Mouse (Mus musculus): ENCODE results near the gene Ints14.
A peak's percentile ranks its signal among the peaks of the same experiment; 100 is the strongest.
"Not testable (repeated sequence)": the region's sequence is repeated elsewhere in the genome, so short reads cannot be mapped to it uniquely, and the experiment has no call there.

The Ints14 gene

DNA sequence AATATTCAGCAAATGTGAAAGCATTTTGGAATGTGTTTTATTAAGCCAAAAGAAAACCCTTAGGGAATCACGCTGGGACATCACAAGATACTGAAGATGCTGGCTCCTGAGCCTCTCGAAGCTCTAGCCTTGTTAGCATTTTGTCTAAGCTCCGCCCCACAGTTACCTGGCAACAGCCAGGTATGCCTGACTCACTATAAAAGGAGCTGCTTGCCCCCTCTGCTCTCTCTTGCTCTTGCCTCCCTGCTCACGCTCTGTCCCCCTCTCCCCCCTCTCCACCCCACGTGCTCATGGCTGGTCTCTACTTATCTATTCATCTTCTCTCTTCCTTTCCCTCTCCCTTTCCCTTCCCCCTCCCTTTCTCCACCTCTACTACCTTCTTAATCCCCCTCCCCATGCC is 8.7 kb upstream of the Ints14 start:
- peak; percentile 37 for DNase-seq (ENCODE audit: low read depth, low spot score)

DNA sequence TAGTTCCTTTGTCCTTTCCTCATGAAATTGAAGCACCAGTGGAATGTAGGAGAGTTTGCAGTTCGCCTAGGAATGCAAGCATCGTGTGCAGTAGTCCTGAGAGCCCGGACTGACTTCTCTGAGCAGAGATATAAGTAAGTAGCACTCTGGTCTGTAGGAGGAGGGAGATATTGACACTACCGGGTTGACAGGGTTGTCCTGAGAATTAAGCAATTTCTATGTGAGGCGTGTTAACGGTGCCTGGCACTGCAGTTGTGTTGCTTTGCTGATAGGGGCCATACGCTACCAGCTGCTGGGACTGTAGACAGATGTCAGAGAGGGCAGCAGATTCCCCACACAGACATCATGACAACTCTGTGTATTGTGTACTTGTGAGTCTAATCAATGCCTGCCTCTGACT is 7.5 kb upstream of the Ints14 start:
- no peak for DNase-seq (ENCODE audit: low read depth, low spot score)

DNA sequence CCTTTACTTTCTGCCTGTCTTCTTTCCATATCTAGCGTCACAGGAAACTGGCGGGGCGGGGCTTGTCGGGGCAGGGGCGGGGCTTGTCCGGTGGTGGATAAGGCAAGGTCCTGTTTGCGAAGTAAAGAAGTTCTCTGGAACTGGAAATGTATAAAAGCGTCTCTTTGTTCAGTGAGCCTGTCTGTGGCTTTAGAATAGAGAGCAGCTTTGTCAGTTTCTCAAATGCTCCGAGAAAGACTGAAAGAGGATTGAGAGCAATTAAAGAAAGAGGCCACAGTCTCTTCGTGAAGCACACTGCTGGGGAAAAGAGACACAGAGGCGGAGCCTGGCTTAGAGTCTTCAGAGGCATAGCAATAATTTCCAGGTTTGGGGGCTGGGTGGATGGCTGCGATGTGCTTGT is 4.4 kb upstream of the Ints14 start:
- DNase-seq (ENCODE audit: low read depth, low spot score), result peak; percentile 63

DNA sequence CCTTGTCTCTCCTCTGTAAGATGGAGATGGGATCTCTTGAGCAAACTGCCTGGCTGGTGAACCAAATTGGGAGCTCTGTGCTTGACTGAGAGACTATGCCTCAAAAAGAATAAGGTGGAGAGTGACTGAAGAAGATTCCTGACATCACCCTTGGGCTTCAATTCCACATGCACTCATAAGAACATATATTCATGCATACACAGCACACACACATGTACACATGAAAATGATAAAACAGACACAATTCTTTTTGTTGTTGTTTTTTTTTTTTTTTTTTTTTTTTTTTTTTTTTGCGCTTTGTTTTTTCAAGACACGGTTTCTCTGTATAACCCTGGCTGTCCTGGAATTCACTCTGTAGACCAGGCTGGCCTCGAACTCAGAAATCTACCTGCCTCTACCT is 3.4 kb upstream of the Ints14 start:
- no peak for DNase-seq (ENCODE audit: low read depth, low spot score)

DNA sequence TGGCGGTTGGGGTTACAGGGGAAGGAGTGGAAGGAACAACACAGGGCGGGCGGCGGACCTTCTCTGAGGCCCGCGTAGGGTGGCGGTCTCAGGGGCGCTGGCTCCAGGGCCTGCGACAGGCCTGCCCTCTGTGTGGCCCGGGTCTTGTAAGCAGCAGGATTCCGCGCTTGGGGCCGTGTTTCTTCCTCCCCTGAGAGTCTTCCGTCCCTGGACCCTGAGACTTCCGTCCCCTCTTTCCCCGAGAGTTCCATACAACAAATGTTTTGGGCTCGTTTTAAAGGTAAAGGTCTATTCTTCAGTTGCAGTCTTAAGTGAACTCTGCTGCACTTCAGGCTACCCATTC is 244 bp downstream of the Ints14 start:
- no peak for DNase-seq (ENCODE audit: low read depth, low spot score)

DNA sequence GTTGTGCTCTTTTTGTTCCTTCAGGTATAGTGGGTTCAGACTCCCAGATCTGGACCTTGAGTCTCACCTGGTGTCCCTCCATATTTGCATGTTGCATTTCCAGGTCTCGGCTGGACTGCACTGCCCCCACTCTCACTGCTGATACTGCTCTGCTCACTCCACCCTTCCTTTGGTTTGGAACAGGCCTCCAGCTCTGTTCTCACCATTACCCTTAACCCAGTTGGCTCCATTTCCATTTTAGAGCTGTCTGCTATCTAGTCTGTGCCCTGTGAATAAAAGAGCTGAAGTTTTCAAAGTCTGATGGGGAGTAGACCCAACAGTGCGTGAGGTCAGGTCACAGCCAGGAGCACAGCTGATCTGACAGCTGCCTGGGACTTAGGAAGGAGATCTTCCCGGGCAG is 19.8 kb downstream of the Ints14 start:
- DNase-seq (ENCODE audit: low read depth, low spot score), result no peak

DNA sequence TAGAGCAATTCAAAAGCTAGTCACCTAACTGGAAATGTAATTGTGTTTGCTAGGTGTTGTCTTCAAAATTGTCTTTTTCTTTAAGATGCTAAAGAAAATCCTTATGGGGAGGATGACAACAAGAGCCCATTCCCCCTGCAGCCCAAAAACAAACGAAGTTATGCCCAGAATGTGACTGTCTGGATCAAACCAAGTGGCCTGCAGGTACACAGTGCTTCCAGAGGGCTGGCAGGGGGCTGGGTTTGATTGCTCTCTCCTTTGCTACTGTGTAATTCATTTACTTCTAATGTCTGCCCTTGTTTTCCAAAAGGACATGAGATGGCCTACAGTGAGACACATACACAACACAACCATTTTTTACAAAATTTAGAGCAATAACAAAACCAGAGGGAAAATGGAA is 21.2 kb downstream of the Ints14 start:
- DNase-seq (ENCODE audit: low read depth, low spot score), result no peak

DNA sequence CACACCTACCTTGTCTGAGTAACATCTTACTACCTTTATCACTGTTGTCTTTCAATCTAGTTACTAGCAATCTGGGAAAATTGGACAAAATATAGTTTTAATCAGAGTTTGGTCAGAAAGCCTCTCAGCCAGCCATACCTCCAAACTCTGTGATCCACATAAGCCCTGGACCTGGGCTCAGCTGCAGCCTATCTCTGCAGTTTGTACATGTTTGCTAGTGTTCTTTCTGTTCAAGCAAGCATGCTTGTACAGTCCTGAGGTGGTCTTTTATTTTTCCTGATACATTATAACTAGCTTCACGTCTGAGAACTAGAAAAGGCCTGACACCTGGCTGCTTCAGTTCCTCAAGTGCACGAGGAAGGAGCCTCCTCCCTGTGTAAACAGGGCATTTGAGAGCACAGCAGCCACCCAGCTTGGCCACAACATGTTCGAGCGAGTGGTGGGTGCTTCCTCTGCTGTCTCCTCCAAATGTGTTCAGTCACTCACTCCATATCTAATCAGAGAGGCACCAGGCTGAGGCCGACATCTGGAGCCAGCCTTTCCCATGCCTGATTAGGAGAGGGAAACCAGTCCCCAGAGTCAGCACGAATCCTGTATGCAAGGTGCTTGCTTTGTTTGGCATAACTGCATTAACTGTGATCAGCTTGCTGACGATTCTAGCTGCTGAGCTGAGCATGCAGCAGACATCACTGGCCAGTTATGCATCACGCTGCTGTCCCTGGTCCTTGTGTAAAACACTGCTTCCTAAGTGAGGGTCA is 24.5 kb downstream of the Ints14 start:
- no peak for DNase-seq (ENCODE audit: low read depth, low spot score)

DNA sequence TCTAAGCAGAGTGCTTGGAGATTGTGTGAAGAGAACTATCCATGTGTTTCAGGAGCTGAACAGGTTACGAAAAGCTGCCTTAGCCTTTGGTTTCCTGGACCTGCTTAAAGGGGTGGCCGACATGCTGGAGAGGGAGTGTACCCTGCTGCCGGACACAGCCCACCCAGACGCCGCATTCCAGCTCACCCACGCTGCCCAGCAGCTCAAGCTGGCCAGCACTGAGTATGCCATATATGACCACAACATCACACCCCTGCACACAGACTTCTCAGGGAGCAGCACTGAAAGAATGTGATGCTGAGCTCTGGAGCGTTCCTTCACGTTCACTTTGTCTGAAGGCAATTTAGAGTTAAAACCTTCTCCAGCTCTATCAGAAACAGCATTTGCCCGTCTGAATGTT is 25.1 kb downstream of the Ints14 start:
- no peak for DNase-seq (ENCODE audit: low read depth, low spot score)

DNA sequence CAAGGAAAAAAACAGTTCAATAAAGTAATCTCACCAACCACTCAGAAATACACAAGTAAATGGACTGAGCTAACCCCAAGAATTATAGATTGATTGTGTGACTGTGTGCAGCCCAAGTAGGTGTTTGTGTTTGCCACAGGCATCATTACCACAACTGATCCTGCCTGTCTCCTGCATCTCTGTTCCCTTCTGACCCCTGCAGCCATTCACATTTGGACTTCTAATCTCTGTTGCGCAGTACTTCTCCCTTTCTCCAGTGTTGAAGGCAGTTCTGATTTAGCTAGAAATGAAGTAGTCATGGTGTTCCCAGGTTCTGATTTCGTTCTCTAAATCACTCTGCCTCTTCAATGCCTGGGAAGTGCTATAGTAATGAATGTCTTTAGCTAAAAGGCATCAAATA is 26.9 kb downstream of the Ints14 start:
- no peak for DNase-seq (ENCODE audit: low read depth, low spot score)

DNA sequence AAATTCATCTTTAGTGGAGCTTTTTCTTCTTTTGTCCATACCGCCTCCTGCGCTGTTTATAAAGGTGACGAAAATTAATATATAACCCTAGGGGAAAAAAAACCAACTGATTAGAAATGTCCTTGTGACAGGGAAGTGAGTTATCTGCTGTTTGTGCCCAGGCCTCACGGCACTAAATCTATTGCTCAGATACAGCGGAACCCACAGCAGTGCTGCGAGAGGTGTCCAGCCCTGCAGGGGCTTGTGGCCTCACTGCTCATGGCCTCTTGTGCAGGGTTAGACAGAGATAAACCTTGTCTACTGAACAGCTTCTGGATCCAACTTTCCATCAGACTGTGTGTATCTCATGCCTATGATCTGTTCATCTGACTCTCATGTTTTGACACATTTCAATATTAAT is 27.7 kb downstream of the Ints14 start:
- DNase-seq (ENCODE audit: low read depth, low spot score), result no peak

GRCm38 (mm10) chr9:64990291-64990690 is 29.6 kb downstream of the Ints14 start:
- no peak for DNase-seq (ENCODE audit: low read depth, low spot score)

- not testable (repeated sequence) for DNase-seq (ENCODE audit: low read depth, low spot score)
Observed at GRCm38 (mm10) chr9:64995464-64995863, 34.8 kb downstream of the Ints14 start.

DNA sequence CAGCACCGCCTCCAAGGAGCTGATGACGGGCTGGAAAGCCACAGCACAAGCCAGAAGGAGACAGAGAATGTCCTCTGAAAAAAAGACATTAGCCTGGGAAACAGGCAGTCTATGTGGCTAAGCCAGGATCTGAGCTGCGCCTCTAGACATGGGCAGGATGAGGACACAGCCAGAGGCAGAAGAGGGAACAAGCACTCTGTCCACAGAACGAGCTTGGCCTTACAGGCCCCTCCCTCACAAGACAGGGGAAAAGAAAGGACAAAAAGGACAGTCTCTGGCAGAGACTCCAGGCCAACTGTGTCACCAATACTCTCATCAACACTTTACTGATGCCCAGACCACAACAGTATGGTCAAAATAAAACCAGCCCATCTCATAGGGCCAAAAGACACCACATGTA is 40.8 kb downstream of the Ints14 start:
- DNase-seq (ENCODE audit: low read depth, low spot score), result no peak

DNA sequence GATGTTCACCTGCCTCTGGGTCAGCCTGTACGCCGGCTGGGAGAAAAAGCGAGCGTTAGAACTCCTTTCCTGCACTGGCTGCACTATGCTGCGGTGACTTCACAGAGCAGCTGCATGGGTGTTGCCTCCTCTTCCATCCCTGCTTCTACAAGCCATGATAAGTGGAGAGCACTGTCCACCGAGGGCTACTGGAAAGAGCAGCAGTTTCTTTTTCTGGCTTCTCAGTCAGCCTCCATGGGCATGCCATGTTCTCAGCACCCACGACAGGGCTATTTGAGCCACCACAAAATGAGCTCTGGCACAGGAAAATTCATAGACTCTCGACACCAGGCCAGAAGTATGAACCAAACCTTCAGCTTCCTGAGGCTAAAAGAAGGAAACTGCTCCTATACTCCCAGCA is 45.0 kb downstream of the Ints14 start:
- DNase-seq (ENCODE audit: low read depth, low spot score), result no peak

DNA sequence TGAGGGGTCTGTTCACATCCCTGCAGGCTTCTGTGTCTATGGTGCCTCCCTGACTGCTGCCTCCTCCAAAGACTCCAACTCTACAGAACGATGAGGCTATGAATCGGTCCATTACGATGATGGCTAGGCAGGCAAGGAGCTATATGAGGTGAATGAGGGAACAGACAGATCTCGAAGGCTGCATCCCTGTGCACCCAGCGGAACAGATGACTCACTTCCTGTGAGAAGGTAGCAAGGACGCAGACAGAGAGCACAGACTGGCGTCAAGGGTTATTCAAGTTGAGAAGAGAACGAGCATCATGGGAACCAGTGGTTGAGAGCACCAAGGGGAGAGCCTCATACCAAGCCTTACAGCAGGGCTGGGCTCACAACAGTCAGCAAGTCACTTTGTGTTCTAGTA is 49.9 kb downstream of the Ints14 start:
- DNase-seq (ENCODE audit: low read depth, low spot score), result peak; percentile 21

- peak; percentile 62 for DNase-seq (ENCODE audit: low read depth, low spot score)
Observed at GRCm38 (mm10) chr9:65011304-65011703, 50.6 kb downstream of the Ints14 start.

DNA sequence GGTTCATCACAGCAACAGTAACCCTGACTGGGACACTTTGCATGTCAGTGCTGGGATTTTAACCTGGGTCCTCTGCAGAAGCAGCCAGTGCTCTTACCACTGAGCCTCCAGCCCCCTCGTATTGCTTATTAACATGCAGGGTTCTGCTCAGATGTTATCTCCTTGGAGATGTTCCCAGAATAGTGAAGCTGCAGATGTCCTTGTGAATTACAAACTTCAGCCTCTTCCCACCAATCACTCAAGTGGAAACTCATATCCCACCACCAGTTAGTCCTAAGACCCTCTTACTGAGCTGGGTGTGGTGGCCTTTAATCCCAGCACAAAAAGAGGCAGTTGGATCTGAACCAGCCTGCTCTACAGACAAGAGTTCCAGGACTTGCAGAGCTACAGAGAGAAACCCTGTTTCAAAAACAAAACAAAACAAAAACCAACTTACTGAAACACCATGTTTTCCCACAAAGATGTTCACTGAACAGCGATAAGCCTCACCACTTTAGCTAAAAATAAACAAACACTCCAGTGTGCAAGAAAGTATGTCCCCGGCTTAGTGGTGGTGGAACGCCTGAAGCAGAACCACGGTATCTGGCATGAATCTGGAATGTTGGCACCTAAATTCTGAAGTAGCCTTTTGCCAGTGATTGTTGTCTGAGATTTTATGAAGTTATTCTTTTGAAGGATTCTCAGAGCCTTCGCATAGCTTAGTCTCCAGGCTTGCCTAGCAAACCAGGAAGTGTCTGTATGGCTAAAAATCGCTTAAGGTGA is 54.9 kb downstream of the Ints14 start:
- DNase-seq (ENCODE audit: low read depth, low spot score), result no peak

DNA sequence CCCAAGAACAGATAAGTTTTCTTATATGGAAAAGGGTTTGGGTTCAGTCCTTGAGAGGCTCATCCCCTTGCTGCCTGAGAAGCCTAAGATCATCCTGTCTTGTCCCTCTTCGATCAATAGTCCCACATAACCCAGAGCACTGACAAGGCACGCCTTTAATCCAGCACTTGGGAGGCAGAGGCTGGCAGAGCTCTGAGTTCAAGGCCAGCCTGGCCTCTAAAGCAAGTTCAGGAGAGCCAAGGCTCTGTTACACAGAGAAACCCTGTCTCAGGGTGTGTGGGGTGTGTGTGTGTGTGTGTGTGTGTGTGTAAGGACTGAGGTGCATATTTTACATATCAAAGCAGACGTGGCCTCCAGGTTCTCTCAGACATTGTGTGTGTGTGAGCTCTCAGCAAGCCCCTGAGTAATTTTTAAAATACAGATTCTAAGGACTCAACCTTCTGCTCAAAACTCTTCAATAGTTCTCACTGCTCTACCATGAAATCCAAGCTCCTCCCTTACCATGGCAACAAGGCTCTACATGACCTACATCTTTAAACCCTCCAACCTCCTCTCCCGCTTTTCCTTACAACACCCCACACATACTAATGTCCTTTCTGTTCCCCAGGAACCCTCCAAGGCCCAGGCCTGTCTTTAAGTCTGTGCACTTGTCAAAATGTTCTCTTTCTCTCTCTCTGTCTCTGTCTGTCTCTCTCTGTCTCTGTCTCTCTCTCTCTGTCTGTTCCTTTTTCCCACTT is 55.7 kb downstream of the Ints14 start:
- no peak for DNase-seq (ENCODE audit: low read depth, low spot score)

- DNase-seq (ENCODE audit: low read depth, low spot score), result no peak
Observed at GRCm38 (mm10) chr9:65016978-65017827, 56.5 kb downstream of the Ints14 start.

GRCm38 (mm10) chr9:65017896-65018295 is 57.2 kb downstream of the Ints14 start:
- DNase-seq (ENCODE audit: low read depth, low spot score), result no peak

All from R1 (cell line).